Comparison of ENCODE assay signal across 9 mouse cellular contexts in the genomic region with DNA sequence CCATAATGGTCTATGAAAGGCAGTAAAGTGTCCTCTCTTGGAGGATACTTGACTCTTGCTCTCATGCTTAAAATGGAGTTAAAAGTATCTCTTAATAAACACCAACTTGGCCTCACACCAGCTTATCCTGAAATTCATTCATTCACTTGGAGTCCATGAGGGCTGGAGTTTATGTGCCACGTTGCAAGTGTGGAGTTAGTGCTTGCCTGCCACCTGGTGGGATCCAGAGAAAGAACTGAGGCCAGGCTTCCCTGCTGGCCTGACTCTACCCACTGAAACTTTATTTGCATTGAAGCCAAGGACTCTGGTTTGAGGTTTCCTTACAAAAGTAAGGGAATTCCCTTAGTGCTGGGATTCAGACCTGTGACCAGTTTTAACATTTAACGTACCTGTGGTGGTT. TPM values are rescaled to one million over a fixed set of nuclear protein-coding genes. Genes with fewer than 3 reads are reported as not detected.
A peak's percentile ranks its signal among the peaks of the same experiment; 100 is the strongest.
DNase-seq lines count a peak whose midpoint lies in the region; ATAC-seq and TF ChIP-seq lines count a peak whose summit lies in the region.
"Had no signal": no experiment of that assay in that cellular context is flagged by ENCODE, and none has a peak within 500 bp of the region (broad histone marks: within the 10 kb centered on the region; RNA-seq: fewer than 3 reads in every experiment).

No protein-coding gene starts in this region.

- peaks cover 2% of the 10 kb centered on the region for H3K9me3 ChIP-seq in CH12.LX (replicated peaks; ENCODE audit: low read length)
- peaks cover 4% of the 10 kb centered on the region; the same call in 1 of the 2 replicates for H3K9me3 ChIP-seq in kidney, embryonic 15.5 days (replicated peaks)
- H3K9me3 ChIP-seq: neural tube, embryonic 13.5 days had no signal

- peaks cover 14 to 46% of the 10 kb centered on the region in 2 experiments; a peak in 3 of 4 replicates for H3K4me1 ChIP-seq in CH12.LX (ENCODE audit: control insufficient read depth in 1 of 2, insufficient read depth in 2 of 2)
- H3K4me1 ChIP-seq in kidney, embryonic 15.5 days: peaks cover 75% of the 10 kb centered on the region

- in situ Hi-C loops in CH12.LX (cut with MboI; ENCODE audit: low pct_ligation_motif_present, low pct_unique_long_range_greater_than_20kb, low sequenced_read_pairs): loop anchor here (5.0 kb wide), 3 partner anchors 33 to 328 kb away; no protein-coding TSS in a partner anchor

- ATAC-seq in kidney, embryonic 15.5 days (replicated peaks; ENCODE audit: low FRiP score): no peak
- no peak for ATAC-seq in monocyte, adult 5-6 weeks (replicated peaks; ENCODE audit: insufficient number of reproducible peaks, low FRiP score, low TSS enrichment, poor library complexity, severe bottlenecking)
- no peak for ATAC-seq in megakaryocyte-erythroid progenitor cell, adult 5-6 weeks (replicated peaks; ENCODE audit: low FRiP score, low TSS enrichment, poor library complexity, severe bottlenecking)

- 36% methylated on average over 2 of the region's 2 CpGs for WGBS in kidney, embryonic 15.5 days

- H3K27ac ChIP-seq in CH12.LX (ENCODE audit: insufficient read depth, low read depth): no peak overlapping the region
- peak overlapping the region; percentile 84 for H3K27ac ChIP-seq in kidney, embryonic 15.5 days
- H3K27ac ChIP-seq: neural tube, embryonic 13.5 days had no signal

- TF ChIP-seq EP300 in CH12.LX (IDR thresholded peaks at IDR 0.05; ENCODE audit: low read length): no peak

- no peaks in the 10 kb centered on the region for H3K27me3 ChIP-seq in CH12.LX (replicated peaks)
- H3K27me3 ChIP-seq in kidney, embryonic 15.5 days: no peaks in the 10 kb centered on the region
- H3K27me3 ChIP-seq: neural tube, embryonic 13.5 days had no signal

- peak in 1 of 2 experiments; percentile 87; a peak in 3 of 4 replicates for TF ChIP-seq CTCF in CH12.LX (conservative IDR thresholded peaks at IDR 0.05 in 1 of 2, IDR thresholded peaks at IDR 0.05 in 1 of 2; ENCODE audit: low read depth in 2 of 2, low read length in 2 of 2)

- H3K4me3 ChIP-seq in CH12.LX (replicated peaks in 1 of 3; ENCODE audit: low read depth in 2 of 3, low read length in 2 of 3, poor library complexity in 1 of 3): no peak overlapping the region
- no peak overlapping the region for H3K4me3 ChIP-seq in kidney, embryonic 15.5 days (replicated peaks)
- H3K4me3 ChIP-seq: neural tube, embryonic 13.5 days had no signal

- TF ChIP-seq POLR2A in CH12.LX (IDR thresholded peaks at IDR 0.05; ENCODE audit: low read depth, low read length): no peak

- no peaks in the 10 kb centered on the region for H3K36me3 ChIP-seq in CH12.LX (replicated peaks in 1 of 2; ENCODE audit: control insufficient read depth in 1 of 2, insufficient read depth in 1 of 2, low read length in 1 of 2)
- no peaks in the 10 kb centered on the region for H3K36me3 ChIP-seq in kidney, embryonic 15.5 days
- H3K36me3 ChIP-seq: neural tube, embryonic 13.5 days had no signal

- no peak overlapping the region for H3K9ac ChIP-seq in CH12.LX (ENCODE audit: insufficient read depth, low read depth)
- no peak overlapping the region for H3K9ac ChIP-seq in kidney, embryonic 15.5 days
- H3K9ac ChIP-seq: neural tube, embryonic 13.5 days had no signal

- DNase-seq in layer of hippocampus, adult 11-12 months (ENCODE audit: low spot score): peak; percentile 33
- no peak for DNase-seq in layer of hippocampus, adult 9-11 months
- DNase-seq in CH12.LX (ENCODE audit: extremely low read depth): peak; percentile 54
- DNase-seq in adrenal gland, postnatal 10 days: peak; percentile 53
- DNase-seq in retina, postnatal 1 day: peak; percentile 34

- TF ChIP-seq RAD21 in CH12.LX (IDR thresholded peaks at IDR 0.05; ENCODE audit: low read depth, low read length): peak; percentile 89

- H3K79me2 ChIP-seq in CH12.LX (replicated peaks; ENCODE audit: control insufficient read depth, extremely low read depth, insufficient read depth, poor library complexity, severe bottlenecking): no peaks in the 10 kb centered on the region

- dilution Hi-C loops in CH12.LX (cut with MboI; ENCODE audit: extremely low pct_ligation_motif_present, extremely low pct_unique_long_range_greater_than_20kb, low sequenced_read_pairs): no loop called here

- no peak overlapping the region for H3K4me2 ChIP-seq in CH12.LX (ENCODE audit: insufficient read depth, low read depth, poor library complexity, severe bottlenecking)
- H3K4me2 ChIP-seq in kidney, embryonic 15.5 days: no peak overlapping the region
- H3K4me2 ChIP-seq: neural tube, embryonic 13.5 days had no signal

TF ChIP-seq in CH12.LX, 34 proteins besides CTCF, POLR2A, EP300 and RAD21:
- TF ChIP-seq MAZ (IDR thresholded peaks at IDR 0.05; ENCODE audit: low read depth, low read length): no peak
- TF ChIP-seq MYC (IDR thresholded peaks at IDR 0.05; ENCODE audit: low read depth, low read length): peak; percentile 80; the same call in 1 of the 2 replicates
- no peak for TF ChIP-seq MAX (IDR thresholded peaks at IDR 0.05; ENCODE audit: low read length)
- peak; percentile 83 for TF ChIP-seq SMC3 (IDR thresholded peaks at IDR 0.05; ENCODE audit: low read depth, low read length)
- TF ChIP-seq IRF4 (IDR thresholded peaks at IDR 0.05; ENCODE audit: low read depth, low read length): peak; percentile 21; the same call in 1 of the 2 replicates
- TF ChIP-seq MEF2A (IDR thresholded peaks at IDR 0.05; ENCODE audit: borderline replicate concordance, low read depth, low read length): no peak
- TF ChIP-seq ELF1 (IDR thresholded peaks at IDR 0.05; ENCODE audit: low read depth, low read length): 0 out of 2 replicates have a peak, but pooled peaks have one; percentile 20
- TF ChIP-seq TCF12 (IDR thresholded peaks at IDR 0.05; ENCODE audit: low read depth, low read length): no peak

RNA-seq across cellular contexts. Expression of a gene that starts 6.2 kb away (rescaled TPM):
- not detected in 2 replicates for total RNA-seq in CH12.LX (2012; rRNA removed)
- not detected in 2 replicates for total RNA-seq in CH12.LX (2014; rRNA removed)
- polyA plus RNA-seq in CH12.LX (2012; ENCODE audit: insufficient read length, low read depth): not detected in 2 replicates
- not detected for total RNA-seq in adrenal gland, postnatal 10 days (2021)
- not detected in 2 replicates for polyA plus RNA-seq in kidney, embryonic 15.5 days (2015; fragmentation: Nextera tagmentation; extraction: Ambion mirVana)
- not detected in 3 replicates for total RNA-seq in monocyte, adult 5-6 weeks (2017)
- not detected in 2 replicates for total RNA-seq in megakaryocyte-erythroid progenitor cell, adult 5-6 weeks (2014; fragmentation: Nextera tagmentation)
- total RNA-seq in megakaryocyte-erythroid progenitor cell, adult 5-6 weeks (2017): not detected in 2 replicates
- polyA plus RNA-seq: neural tube, embryonic 13.5 days had no signal

RNA-seq across cellular contexts. Expression of a gene that starts 36.0 kb away (rescaled TPM):
- total RNA-seq in CH12.LX (2012; rRNA removed) (54.7 and 84.1 TPM in 2 replicates), CH12.LX (2014; rRNA removed) (104 and 122 TPM in 2 replicates)
- polyA plus RNA-seq in CH12.LX (2012; ENCODE audit: insufficient read length, low read depth): 118 and 129 TPM in 2 replicates
- 10 to 100 TPM; 50.3 to 68.1 TPM for total RNA-seq in adrenal gland, postnatal 10 days (2021)
- 316 and 358 TPM in 2 replicates for polyA plus RNA-seq in kidney, embryonic 15.5 days (2015; fragmentation: Nextera tagmentation; extraction: Ambion mirVana)
- 274 to 316 TPM (median 277 TPM) in 3 replicates for total RNA-seq in monocyte, adult 5-6 weeks (2017)
- 45.0 and 45.9 TPM in 2 replicates for total RNA-seq in megakaryocyte-erythroid progenitor cell, adult 5-6 weeks (2014; fragmentation: Nextera tagmentation)
- total RNA-seq in megakaryocyte-erythroid progenitor cell, adult 5-6 weeks (2017): 45.1 and 57.4 TPM in 2 replicates

RNA-seq across cellular contexts. Expression of a gene that starts 49.0 kb away (rescaled TPM):
- total RNA-seq in CH12.LX (2012; rRNA removed): 11.2 and 12.4 TPM in 2 replicates
- 7.3 and 8.2 TPM in 2 replicates for total RNA-seq in CH12.LX (2014; rRNA removed)
- polyA plus RNA-seq in CH12.LX (2012; ENCODE audit: insufficient read length, low read depth): 15.2 and 19.5 TPM in 2 replicates
- total RNA-seq in adrenal gland, postnatal 10 days (2021): 10 to 100 TPM; 41.3 to 62.7 TPM
- polyA plus RNA-seq in kidney, embryonic 15.5 days (2015; fragmentation: Nextera tagmentation; extraction: Ambion mirVana): 8.9 and 9.0 TPM in 2 replicates
- 13.7 to 20.7 TPM (median 16.1 TPM) in 3 replicates for total RNA-seq in monocyte, adult 5-6 weeks (2017)
- 23.3 and 27.5 TPM in 2 replicates for total RNA-seq in megakaryocyte-erythroid progenitor cell, adult 5-6 weeks (2014; fragmentation: Nextera tagmentation)
- total RNA-seq in megakaryocyte-erythroid progenitor cell, adult 5-6 weeks (2017): 10.6 and 11.7 TPM in 2 replicates
